Mouse (Mus musculus): ENCODE measurements around the gene Zan. TPM values are rescaled to one million over a fixed set of nuclear protein-coding genes. Genes with fewer than 3 reads are reported as not detected.
A peak's percentile ranks its signal among the peaks of the same experiment; 100 is the strongest.

Gene Zan
- polyA plus RNA-seq, 1 experiment, result 0.83 TPM

- TF ChIP-seq POLR2A (IDR thresholded peaks at IDR 0.05; ENCODE audit: borderline replicate concordance, extremely low read depth, low read depth, low read length) (no peak), CTCF (IDR thresholded peaks at IDR 0.05; ENCODE audit: insufficient read depth, low read length) (no peak)
- WGBS, result 61% methylated on average over 4 of the region's 4 CpGs
- Histone ChIP-seq H3K4me1 (ENCODE audit: control insufficient read depth, insufficient read depth, low read length) (peaks cover 11% of the 10 kb centered on the region), H3K4me3 (replicated peaks; ENCODE audit: extremely low read depth, low read depth, low read length) (no peak overlapping the region)
- DNase-seq, result no peak
Observed at GRCm38 (mm10) chr5:137374521-137375080, 102.3 kb downstream of the Zan start.

GRCm38 (mm10) chr5:137373371-137373950, 103.4 kb downstream of the Zan start:
- WGBS, result 62% methylated on average over 12 of the region's 12 CpGs
- DNase-seq, result no peak
- H3K4me3 ChIP-seq (replicated peaks; ENCODE audit: extremely low read depth, low read depth, low read length), result no peak overlapping the region

GRCm38 (mm10) chr5:137369665-137370064, 107.2 kb downstream of the Zan start:
- DNase-seq, result no peak
- TF ChIP-seq POLR2A (IDR thresholded peaks at IDR 0.05; ENCODE audit: borderline replicate concordance, extremely low read depth, low read depth, low read length) (no peak), CTCF (IDR thresholded peaks at IDR 0.05; ENCODE audit: insufficient read depth, low read length) (no peak)
- WGBS, result 97% methylated on average over 11 of the region's 11 CpGs
- H3K4me3 ChIP-seq (replicated peaks; ENCODE audit: extremely low read depth, low read depth, low read length), result no peak overlapping the region
- H3K4me1 ChIP-seq (ENCODE audit: control insufficient read depth, insufficient read depth, low read length), result no peaks in the 10 kb centered on the region

More at GRCm38 (mm10) chr5:137373371-137373950, 103.4 kb downstream of the Zan start:
- TF ChIP-seq CTCF (IDR thresholded peaks at IDR 0.05; ENCODE audit: insufficient read depth, low read length) (no peak), POLR2A (IDR thresholded peaks at IDR 0.05; ENCODE audit: borderline replicate concordance, extremely low read depth, low read depth, low read length) (no peak)
- H3K4me1 ChIP-seq (ENCODE audit: control insufficient read depth, insufficient read depth, low read length), result peaks cover 11% of the 10 kb centered on the region

- no peak for DNase-seq
- Histone ChIP-seq H3K4me1 (ENCODE audit: control insufficient read depth, insufficient read depth, low read length) (peaks cover 12% of the 10 kb centered on the region), H3K4me3 (replicated peaks; ENCODE audit: extremely low read depth, low read depth, low read length) (no peak overlapping the region)
- WGBS, result 25% methylated on average over 7 of the region's 7 CpGs
- TF ChIP-seq POLR2A (IDR thresholded peaks at IDR 0.05; ENCODE audit: borderline replicate concordance, extremely low read depth, low read depth, low read length) (no peak), CTCF (IDR thresholded peaks at IDR 0.05; ENCODE audit: insufficient read depth, low read length) (peak; percentile 40)
Observed at GRCm38 (mm10) chr5:137358382-137358781, 118.5 kb downstream of the Zan start.

- DNase-seq, result no peak
- WGBS, result 54% methylated on average over 17 of the region's 17 CpGs
- TF ChIP-seq POLR2A (IDR thresholded peaks at IDR 0.05; ENCODE audit: borderline replicate concordance, extremely low read depth, low read depth, low read length) (no peak), CTCF (IDR thresholded peaks at IDR 0.05; ENCODE audit: insufficient read depth, low read length) (no peak)
- H3K4me3 ChIP-seq (replicated peaks; ENCODE audit: extremely low read depth, low read depth, low read length), result no peak overlapping the region
- H3K4me1 ChIP-seq (ENCODE audit: control insufficient read depth, insufficient read depth, low read length), result peaks cover 17% of the 10 kb centered on the region
Observed at GRCm38 (mm10) chr5:137354091-137354490, 122.8 kb downstream of the Zan start.

GRCm38 (mm10) chr5:137352011-137352975, 124.6 kb downstream of the Zan start:
- peak; percentile 93; the same call in 1 of the 2 replicates for TF ChIP-seq POLR2A (IDR thresholded peaks at IDR 0.05; ENCODE audit: borderline replicate concordance, extremely low read depth, low read depth, low read length)
- no peak for TF ChIP-seq CTCF (IDR thresholded peaks at IDR 0.05; ENCODE audit: insufficient read depth, low read length)
- DNase-seq, result no peak
- WGBS, result 26% methylated on average over 16 of the region's 16 CpGs
- Histone ChIP-seq H3K4me1 (ENCODE audit: control insufficient read depth, insufficient read depth, low read length) (peaks cover 16% of the 10 kb centered on the region), H3K4me3 (replicated peaks; ENCODE audit: extremely low read depth, low read depth, low read length) (peak overlapping the region; percentile 79)

- Histone ChIP-seq H3K4me1 (ENCODE audit: control insufficient read depth, insufficient read depth, low read length) (peaks cover 16% of the 10 kb centered on the region), H3K4me3 (replicated peaks; ENCODE audit: extremely low read depth, low read depth, low read length) (peak overlapping the region; percentile 79)
- 20% methylated on average over 4 of the region's 4 CpGs for WGBS
- no peak for DNase-seq
- TF ChIP-seq POLR2A (IDR thresholded peaks at IDR 0.05; ENCODE audit: borderline replicate concordance, extremely low read depth, low read depth, low read length) (no peak), CTCF (IDR thresholded peaks at IDR 0.05; ENCODE audit: insufficient read depth, low read length) (no peak)
Observed at GRCm38 (mm10) chr5:137351394-137351793, 125.5 kb downstream of the Zan start.

- peak overlapping the region; percentile 79 for H3K4me3 ChIP-seq (replicated peaks; ENCODE audit: extremely low read depth, low read depth, low read length)
- 8% methylated on average over 8 of the region's 8 CpGs for WGBS
- peaks cover 17% of the 10 kb centered on the region for H3K4me1 ChIP-seq (ENCODE audit: control insufficient read depth, insufficient read depth, low read length)
Observed at GRCm38 (mm10) chr5:137351058-137351380, 125.8 kb downstream of the Zan start.

GRCm38 (mm10) chr5:137350205-137351057, 126.4 kb downstream of the Zan start:
- WGBS, result 1% methylated on average over 55 of the region's 55 CpGs
- TF ChIP-seq POLR2A (IDR thresholded peaks at IDR 0.05; ENCODE audit: borderline replicate concordance, extremely low read depth, low read depth, low read length), result no peak
- no peak for TF ChIP-seq CTCF (IDR thresholded peaks at IDR 0.05; ENCODE audit: insufficient read depth, low read length)
- Histone ChIP-seq H3K4me3 (replicated peaks; ENCODE audit: extremely low read depth, low read depth, low read length) (peak overlapping the region; percentile 79), H3K4me1 (ENCODE audit: control insufficient read depth, insufficient read depth, low read length) (peaks cover 16% of the 10 kb centered on the region)
- DNase-seq, result no peak

More at GRCm38 (mm10) chr5:137351058-137351380, 125.8 kb downstream of the Zan start:
- no peak for DNase-seq
- TF ChIP-seq POLR2A (IDR thresholded peaks at IDR 0.05; ENCODE audit: borderline replicate concordance, extremely low read depth, low read depth, low read length), result no peak
- no peak for TF ChIP-seq CTCF (IDR thresholded peaks at IDR 0.05; ENCODE audit: insufficient read depth, low read length)

All from lung, adult 2 months (tissue).